Mouse (Mus musculus) adrenal gland, adult 10 weeks (tissue): ENCODE measurements around the gene 1700067K01Rik. TPM values are rescaled to one million over a fixed set of nuclear protein-coding genes. Genes with fewer than 3 reads are reported as not detected.

Experiments used
- polyA plus RNA-seq: library from polyadenylated mRNA; stranded (reverse); fragments of 350-450 nt; fragmentation: Illumina TruSeq; extraction: RNeasy Lipid Tissue Mini Kit (QIAGEN cat#74804); gene quantifications from one replicate; pipeline ENCODE4 v1.2.3, GENCODE M21; 2014; ENCODE audit warnings: low read depth, low replicate concordance

1700067K01Rik gene
- polyA plus RNA-seq, result not detected

GRCm38 (mm10) chr8:84001281-84002000 lies at the start of gene 1700067K01Rik:
TSS of gene 1700067K01Rik (plus strand) at chr8:84001502.

GRCm38 (mm10) chr8:83955106-83955957 lies 46.0 kb upstream of the 1700067K01Rik start, which contains the start of the genes Gm10644 and Asf1b:
TSS of gene Gm10644 (minus strand) at chr8:83955205.
TSS of gene Asf1b (plus strand) at chr8:83955507.

GRCm38 (mm10) chr8:83972150-83973120 lies 28.9 kb upstream of the 1700067K01Rik start, which contains the start of gene Prkaca:
TSS of gene Prkaca (plus strand) at chr8:83972993.

GRCm38 (mm10) chr8:83997511-83998141 lies 3.7 kb upstream of the 1700067K01Rik start, which contains the start of gene Samd1:
TSS of gene Samd1 (plus strand) at chr8:83997672.

GRCm38 (mm10) chr8:84011705-84012498 lies 10.6 kb downstream of the 1700067K01Rik start, which contains the start of gene 2210011C24Rik:
TSS of gene 2210011C24Rik (minus strand) at chr8:84012171.

GRCm38 (mm10) chr8:84021096-84021495 lies 19.8 kb downstream of the 1700067K01Rik start, which contains the start of gene Palm3:
TSS of gene Palm3 (plus strand) at chr8:84021471.

GRCm38 (mm10) chr8:84042066-84042947 lies 41.0 kb downstream of the 1700067K01Rik start, which contains the start of gene Il27ra:
TSS of gene Il27ra (minus strand) at chr8:84042589.

GRCm38 (mm10) chr8:84044900-84045299 lies 43.6 kb downstream of the 1700067K01Rik start, which contains the start of gene Rln3:
TSS of gene Rln3 (minus strand) at chr8:84045000.

Other genes starting within 250 kb of the 1700067K01Rik start
- gene Adgrl1, start 101.4 kb upstream of the 1700067K01Rik start, polyA plus RNA-seq, result 7.5 TPM
- gene Gm10644, start 46.3 kb upstream of the 1700067K01Rik start, polyA plus RNA-seq, result 0.35 TPM
- gene Asf1b, start 46.0 kb upstream of the 1700067K01Rik start, polyA plus RNA-seq, result 1.7 TPM
- 56.5 TPM for gene Prkaca, start 28.5 kb upstream of the 1700067K01Rik start, polyA plus RNA-seq
- gene Samd1, start 3.8 kb upstream of the 1700067K01Rik start, polyA plus RNA-seq, result 4.4 TPM
- not detected for gene 2210011C24Rik, start 10.7 kb downstream of the 1700067K01Rik start, polyA plus RNA-seq
- 0.76 TPM for gene Palm3, start 20.0 kb downstream of the 1700067K01Rik start, polyA plus RNA-seq
- 0.35 TPM for gene Il27ra, start 41.1 kb downstream of the 1700067K01Rik start, polyA plus RNA-seq
- gene Rln3, start 43.5 kb downstream of the 1700067K01Rik start, polyA plus RNA-seq, result not detected
- gene Gm10643, start 63.6 kb downstream of the 1700067K01Rik start, polyA plus RNA-seq, result 2.3 TPM
- gene Rfx1, start 65.3 kb downstream of the 1700067K01Rik start, polyA plus RNA-seq, result 0.64 TPM
- 1.3 TPM for gene Dcaf15, start 103.3 kb downstream of the 1700067K01Rik start, polyA plus RNA-seq
- not detected for gene Podnl1, start 124.5 kb downstream of the 1700067K01Rik start, polyA plus RNA-seq
- 0.35 TPM for gene Cc2d1a, start 146.4 kb downstream of the 1700067K01Rik start, polyA plus RNA-seq
- gene 4930432K21Rik, start 146.5 kb downstream of the 1700067K01Rik start, polyA plus RNA-seq, result not detected
- not detected for gene Nanos3, start 183.7 kb downstream of the 1700067K01Rik start, polyA plus RNA-seq
- gene Zswim4, start 235.6 kb downstream of the 1700067K01Rik start, polyA plus RNA-seq, result 0.52 TPM
- gene D8Ertd738e, start 248.2 kb downstream of the 1700067K01Rik start, polyA plus RNA-seq, result 5.3 TPM